Mouse (Mus musculus) A20 (cell line): ENCODE data around the gene Ano10.
"Not testable (repeated sequence)": the region's sequence is repeated elsewhere in the genome, so short reads cannot be mapped to it uniquely, and the experiment has no call there.

Experiments
- DNase-seq: peaks from one replicate; pipeline ENCODE4 v3.0.0-alpha.2; 2011; ENCODE audit warnings: low read depth, low spot score

Gene Ano10

GRCm38 (mm10) chr9:122199253-122199652 lies 95.0 kb downstream of the Ano10 start:
- DNase-seq = peak; percentile 47

GRCm38 (mm10) chr9:122198621-122199020 lies 95.6 kb downstream of the Ano10 start:
- no peak for DNase-seq

- no peak for DNase-seq
Measured at GRCm38 (mm10) chr9:122197021-122197420, 97.2 kb downstream of the Ano10 start.

- no peak for DNase-seq
Measured at GRCm38 (mm10) chr9:122195042-122195682, 99.1 kb downstream of the Ano10 start.

- DNase-seq = no peak
Measured at GRCm38 (mm10) chr9:122193823-122194222, 100.4 kb downstream of the Ano10 start.

GRCm38 (mm10) chr9:122193361-122193760 lies 100.9 kb downstream of the Ano10 start:
- no peak for DNase-seq

GRCm38 (mm10) chr9:122188724-122189123 lies 105.5 kb downstream of the Ano10 start:
- peak; percentile 55 for DNase-seq

- no peak for DNase-seq
Measured at GRCm38 (mm10) chr9:122187451-122187921, 106.7 kb downstream of the Ano10 start.

GRCm38 (mm10) chr9:122186643-122187226 lies 107.5 kb downstream of the Ano10 start:
- DNase-seq = no peak

GRCm38 (mm10) chr9:122185953-122186352 lies 108.3 kb downstream of the Ano10 start:
- DNase-seq = no peak

- DNase-seq = peak; percentile 68
Measured at GRCm38 (mm10) chr9:122185061-122185460, 109.2 kb downstream of the Ano10 start.

GRCm38 (mm10) chr9:122184329-122184728 lies 109.9 kb downstream of the Ano10 start:
- no peak for DNase-seq

- no peak for DNase-seq
Measured at GRCm38 (mm10) chr9:122183074-122183473, 111.1 kb downstream of the Ano10 start.

- DNase-seq = no peak
Measured at GRCm38 (mm10) chr9:122180105-122180504, 114.1 kb downstream of the Ano10 start.

GRCm38 (mm10) chr9:122178427-122178826 lies 115.8 kb downstream of the Ano10 start:
- DNase-seq = no peak

- no peak for DNase-seq
Measured at GRCm38 (mm10) chr9:122177256-122178220, 116.7 kb downstream of the Ano10 start.

- no peak for DNase-seq
Measured at GRCm38 (mm10) chr9:122174723-122175122, 119.5 kb downstream of the Ano10 start.

- DNase-seq = peak; percentile 16
Measured at GRCm38 (mm10) chr9:122173405-122174233, 120.6 kb downstream of the Ano10 start.

GRCm38 (mm10) chr9:122172612-122173186 lies 121.5 kb downstream of the Ano10 start:
- DNase-seq = no peak

- no peak for DNase-seq
Measured at GRCm38 (mm10) chr9:122169901-122170300, 124.3 kb downstream of the Ano10 start.

GRCm38 (mm10) chr9:122167719-122168118 lies 126.5 kb downstream of the Ano10 start:
- not testable (repeated sequence) for DNase-seq
